Mouse (Mus musculus) kidney, adult 9 months (tissue): ENCODE data around the gene Nup188.

ENCODE experiments used
- DNase-seq: peaks from one replicate; pipeline ENCODE4 v3.0.0; 2022

Nup188 gene

DNA sequence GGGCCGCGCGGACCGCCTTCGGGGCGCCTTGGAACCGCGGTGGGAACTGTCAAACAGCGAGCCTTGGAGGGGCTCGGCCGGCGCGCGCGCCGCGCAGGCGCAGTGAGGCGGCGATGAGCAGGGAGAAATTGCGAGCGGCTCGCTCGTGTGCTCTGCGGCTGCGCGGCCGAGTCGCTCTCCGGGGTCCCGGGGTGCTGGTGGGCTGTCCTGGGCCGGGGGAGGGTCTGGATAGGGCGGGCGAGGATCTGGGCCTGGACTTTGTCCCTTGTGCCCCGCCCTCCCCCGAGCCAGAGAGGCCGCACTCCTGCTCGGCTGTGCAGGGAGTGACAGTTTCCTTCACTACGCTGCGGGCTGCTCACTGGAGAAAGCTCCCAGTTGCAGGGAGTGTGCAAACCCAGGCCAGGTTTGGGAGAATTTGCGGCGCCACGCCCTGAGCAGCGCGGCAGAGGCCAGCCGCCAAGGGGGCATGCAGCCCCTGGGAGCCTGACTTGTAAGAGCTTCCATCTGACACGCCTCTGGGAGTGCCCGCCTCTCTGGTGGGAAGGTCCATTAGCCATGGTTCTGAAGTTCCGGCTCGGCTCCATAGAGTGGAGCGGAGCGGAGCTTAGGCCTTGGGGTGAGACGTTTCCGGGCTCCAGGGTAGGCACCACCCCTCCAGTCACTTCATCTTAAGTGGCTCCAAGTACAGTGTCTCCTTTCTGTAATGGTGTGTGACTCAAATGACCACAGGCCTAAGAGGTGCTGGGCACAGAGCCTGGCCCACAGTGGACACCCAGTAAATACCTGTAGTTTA, 106.6 kb downstream of the Nup188 start:
- peak; percentile 88 for DNase-seq

GRCm38 (mm10) chr2:30393370-30393656, 107.1 kb downstream of the Nup188 start:
- DNase-seq, result peak; percentile 51
